ENCODE assay signal across 9 mouse cellular contexts in genomic region chr5:125532545-125533224, GRCm38 (mm10). TPM values are rescaled to one million over a fixed set of nuclear protein-coding genes. Genes with fewer than 3 reads are reported as not detected.
DNase-seq lines count a peak whose midpoint lies in the region; ATAC-seq and TF ChIP-seq lines count a peak whose summit lies in the region.
"Had no signal": no experiment of that assay in that cellular context is flagged by ENCODE, and none has a peak within 500 bp of the region (broad histone marks: within the 10 kb centered on the region; RNA-seq: fewer than 3 reads in every experiment).

No protein-coding gene starts in this region.

- peak overlapping the region; percentile 18; the same call in 1 of the 2 replicates for H3K4me2 ChIP-seq in liver, embryonic 14.5 days (ENCODE audit: low read depth)

- peak overlapping the region; percentile 64 for H3K4me3 ChIP-seq in heart, embryonic 10.5 days
- H3K4me3 ChIP-seq in liver, embryonic 14.5 days (ENCODE audit: insufficient read depth in 1 of 2, low read depth in 2 of 2, low read length in 2 of 2) = peak overlapping the region in 1 of 2 experiments; percentile 12; a peak in 1 of 4 replicates

- ATAC-seq in liver, embryonic 14.5 days (ENCODE audit: insufficient read depth) = no peak
- no peak for ATAC-seq in megakaryocyte-erythroid progenitor cell, adult 5-6 weeks (replicated peaks; ENCODE audit: low FRiP score, low TSS enrichment, poor library complexity, severe bottlenecking)

- H3K27ac ChIP-seq in heart, embryonic 10.5 days = peak overlapping the region; percentile 4; the same call in 1 of the 2 replicates
- H3K27ac ChIP-seq in liver, embryonic 14.5 days = no peak overlapping the region

- peaks cover 28% of the 10 kb centered on the region for H3K4me1 ChIP-seq in heart, embryonic 10.5 days
- H3K4me1 ChIP-seq in liver, embryonic 14.5 days (replicated peaks; ENCODE audit: control insufficient read depth in 2 of 2, insufficient read depth in 2 of 2, low read length in 1 of 2) = no peaks in the 10 kb centered on the region

- 6% methylated on average over 64 of the region's 64 CpGs for WGBS in heart, embryonic 10.5 days
- WGBS in liver, embryonic 14.5 days (ENCODE audit: insufficient replicate concordance) = 1% methylated on average over 59 of the region's 64 CpGs

- no peak for TF ChIP-seq EP300 in liver, embryonic 14.5 days (IDR thresholded peaks at IDR 0.05; ENCODE audit: low read depth)

- no peaks in the 10 kb centered on the region for H3K9me3 ChIP-seq in heart, embryonic 10.5 days
- no peaks in the 10 kb centered on the region for H3K9me3 ChIP-seq in liver, embryonic 14.5 days (ENCODE audit: control insufficient read depth, low read length)

- H3K36me3 ChIP-seq in heart, embryonic 10.5 days = no peaks in the 10 kb centered on the region
- H3K36me3 ChIP-seq in liver, embryonic 14.5 days (replicated peaks; ENCODE audit: control insufficient read depth, insufficient read depth, low read depth) = no peaks in the 10 kb centered on the region

- peaks cover 99% of the 10 kb centered on the region for H3K27me3 ChIP-seq in heart, embryonic 10.5 days (ENCODE audit: insufficient read depth, poor library complexity, severe bottlenecking)
- peaks cover 52% of the 10 kb centered on the region for H3K27me3 ChIP-seq in liver, embryonic 14.5 days (ENCODE audit: control insufficient read depth, insufficient read depth, low read length)

- no peak for TF ChIP-seq CTCF in liver, embryonic 14.5 days (IDR thresholded peaks at IDR 0.05; ENCODE audit: low read depth)

- H3K9ac ChIP-seq in liver, embryonic 14.5 days (replicated peaks) = no peak overlapping the region

- DNase-seq in heart, embryonic 10.5 days (ENCODE audit: low spot score) = no peak
- no peak for DNase-seq in heart, adult 9 months (ENCODE audit: low spot score in 2 of 2)
- peak; percentile 30 for DNase-seq in thymus, postnatal 4 days
- no peak for DNase-seq in thymus, postnatal 25 days
- DNase-seq in liver, embryonic 14.5 days (ENCODE audit: low read depth in 3 of 3, low spot score in 3 of 3) = no peak
- DNase-seq in T-cell, adult 2 months (ENCODE audit: low spot score) = no peak
- no peak for DNase-seq in urinary bladder, postnatal 14 days (ENCODE audit: low spot score)
- DNase-seq: gastrocnemius, postnatal 36 days had no signal

RNA-seq across cellular contexts. Expression of gene Tmem132b, which starts 1.1 kb away (rescaled TPM):
- polyA plus RNA-seq in heart, embryonic 10.5 days (2016; fragmentation: Nextera tagmentation; extraction: Ambion mirVana) = 0.04 TPM in 1 of 2 replicates, not detected in the other
- polyA plus RNA-seq in liver, embryonic 14.5 days (2012; rRNA removed) = 0.01 TPM in 1 of 2 replicates, not detected in the other
- polyA plus RNA-seq in liver, embryonic 14.5 days (2014; fragmentation: Nextera tagmentation; extraction: Ambion mirVana) = not detected in 2 replicates
- total RNA-seq in megakaryocyte-erythroid progenitor cell, adult 5-6 weeks (2014; fragmentation: Nextera tagmentation) = not detected in 2 replicates
- not detected in 2 replicates for total RNA-seq in megakaryocyte-erythroid progenitor cell, adult 5-6 weeks (2017)

RNA-seq across cellular contexts. Expression of gene Aacs, which starts 57.1 kb away (rescaled TPM):
- 24.2 and 30.1 TPM in 2 replicates for polyA plus RNA-seq in heart, embryonic 10.5 days (2016; fragmentation: Nextera tagmentation; extraction: Ambion mirVana)
- polyA plus RNA-seq in liver, embryonic 14.5 days (2012; rRNA removed) = 11.0 and 11.6 TPM in 2 replicates
- polyA plus RNA-seq in liver, embryonic 14.5 days (2014; fragmentation: Nextera tagmentation; extraction: Ambion mirVana) = 13.2 and 13.5 TPM in 2 replicates
- 8.4 and 8.7 TPM in 2 replicates for total RNA-seq in megakaryocyte-erythroid progenitor cell, adult 5-6 weeks (2014; fragmentation: Nextera tagmentation)
- total RNA-seq in megakaryocyte-erythroid progenitor cell, adult 5-6 weeks (2017) = 3.2 and 3.8 TPM in 2 replicates
